Mouse (Mus musculus) liver, embryonic 12.5 days (tissue): ENCODE measurements at regions not wholly inside any gene's neighbourhood (a gene's known extent, or its start where the extent isn't known, plus 50 kb on each side); places are given as distances from the start of the nearest gene placed in this dataset.

Source experiments
- ATAC-seq: fragments of 200-750 bp; cut with Nextera tagmentation; 2 replicates; pipeline ENCODE4 v1.8.0; 2017; ENCODE audit warnings: moderate number of reproducible peaks, mild to moderate bottlenecking, moderate library complexity
- H3K27ac ChIP-seq: fragments of 300-500 bp; sonication (generic); 2 replicates; pipeline ENCODE4 v1.5.1; 2016; ENCODE audit warnings: mild to moderate bottlenecking
- H3K27me3 ChIP-seq: fragments of 300-500 bp; sonication (generic); replicated peaks from 2 replicates; pipeline ENCODE4 v1.6.1; 2016; ENCODE audit warnings: mild to moderate bottlenecking, moderate library complexity
- H3K36me3 ChIP-seq: fragments of 300-500 bp; sonication (generic); 2 replicates; pipeline ENCODE4 v1.6.1; 2016; ENCODE audit warnings: mild to moderate bottlenecking, moderate library complexity
- H3K4me1 ChIP-seq: fragments of 300-500 bp; sonication (generic); 2 replicates; pipeline ENCODE4 v1.6.1; 2016
- H3K4me2 ChIP-seq: fragments of 300-500 bp; sonication (generic); 2 replicates; pipeline ENCODE4 v1.6.1; 2016; ENCODE audit warnings: mild to moderate bottlenecking, moderate library complexity
- H3K4me3 ChIP-seq: fragments of 300-500 bp; sonication (generic); 2 replicates; pipeline ENCODE4 v1.5.1; 2016; ENCODE audit warnings: mild to moderate bottlenecking, moderate library complexity
- H3K9ac ChIP-seq: fragments of 300-500 bp; sonication (generic); 2 replicates; pipeline ENCODE4 v1.6.1; 2016; ENCODE audit warnings: mild to moderate bottlenecking, moderate library complexity
- H3K9me3 ChIP-seq: fragments of 300-500 bp; sonication (generic); replicated peaks from 2 replicates; pipeline ENCODE4 v1.6.1; 2016; ENCODE audit warnings: mild to moderate bottlenecking, moderate library complexity
- WGBS: fragments of 180-500 bp; shearing (Covaris S2); methylation state at CpG from one replicate; pipeline ENCODE4 v1.1.7; 2016; ENCODE audit not compliant: insufficient replicate concordance; 5-methylcytosine and 5-hydroxymethylcytosine counted together

DNA sequence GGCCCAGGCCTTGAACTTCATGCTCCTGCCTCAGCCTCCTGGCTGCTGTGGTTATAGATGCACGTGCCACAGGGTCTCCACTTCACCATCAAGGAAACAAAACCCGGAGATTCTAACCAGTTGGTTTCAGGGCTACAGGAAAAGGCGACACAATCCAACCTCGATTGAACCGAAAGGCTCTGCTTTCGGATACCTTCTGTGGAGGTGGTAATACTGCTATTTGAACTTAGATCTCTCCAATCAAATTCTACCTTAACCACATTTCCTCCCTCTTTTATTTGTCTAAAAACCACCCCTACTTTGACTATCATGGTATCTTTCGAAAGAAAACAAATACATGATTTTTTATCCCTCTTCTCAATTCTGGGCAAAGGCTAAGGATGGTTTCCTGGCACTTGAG, 55.2 kb upstream of the Tgfbr2 start:
- Histone ChIP-seq H3K9ac (no peak overlapping the region), H3K36me3 (no peaks in the 10 kb centered on the region), H3K27ac (no peak overlapping the region), H3K27me3 (no peaks in the 10 kb centered on the region; the same call in 1 of the 2 replicates), H3K4me1 (no peaks in the 10 kb centered on the region), H3K4me2 (no peak overlapping the region), H3K9me3 (no peaks in the 10 kb centered on the region), H3K4me3 (no peak overlapping the region)
- ATAC-seq, result no peak
- WGBS, result 74% methylated on average over 7 of the region's 7 CpGs

DNA sequence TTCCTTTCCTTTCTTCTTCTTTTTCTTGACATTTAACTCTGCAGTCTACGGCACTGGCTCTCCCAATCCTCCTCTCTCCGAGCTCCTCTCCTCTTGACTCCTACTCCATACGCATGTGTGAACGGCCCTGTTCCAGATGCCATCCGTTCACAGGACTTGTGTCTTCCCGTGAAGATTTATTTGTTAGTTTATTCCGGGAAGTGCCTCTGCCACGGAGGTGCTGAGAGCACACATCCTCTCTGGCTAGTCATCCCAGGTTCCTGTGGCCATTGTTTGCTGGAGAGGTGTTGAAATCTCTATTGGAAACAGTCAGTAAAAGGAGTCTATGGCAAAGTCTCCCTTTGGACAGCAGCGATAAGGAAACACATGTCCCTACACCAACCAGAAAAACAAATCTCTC, 53.3 kb upstream of the Tgfbr2 start:
- no peaks in the 10 kb centered on the region; the same call in 1 of the 2 replicates for H3K27me3 ChIP-seq
- H3K27ac ChIP-seq, result no peak overlapping the region
- H3K4me2 ChIP-seq, result no peak overlapping the region
- H3K9me3 ChIP-seq, result no peaks in the 10 kb centered on the region
- WGBS, result 44% methylated on average over 9 of the region's 9 CpGs
- ATAC-seq, result no peak
- no peaks in the 10 kb centered on the region for H3K36me3 ChIP-seq
- no peaks in the 10 kb centered on the region for H3K4me1 ChIP-seq
- no peak overlapping the region for H3K9ac ChIP-seq
- H3K4me3 ChIP-seq, result no peak overlapping the region

DNA sequence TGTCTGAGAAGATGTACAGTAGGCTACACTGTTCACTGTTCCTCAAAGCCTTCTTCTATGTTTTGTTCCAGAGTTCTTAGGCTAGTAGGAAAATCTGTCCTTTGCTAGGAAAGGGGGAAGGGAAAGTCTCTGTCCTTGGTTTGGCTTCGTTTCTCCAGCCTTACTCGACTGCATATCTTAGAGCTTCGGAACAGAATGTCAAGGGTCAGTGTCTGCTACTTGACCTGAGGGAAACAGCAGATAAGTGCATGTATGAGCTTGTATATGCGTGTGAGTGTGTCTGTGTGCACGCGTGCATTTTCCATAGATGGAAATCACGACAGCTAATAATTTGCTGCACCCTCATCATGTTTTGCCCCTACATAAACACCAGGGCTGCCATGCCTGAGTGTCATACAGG, 52.6 kb upstream of the Tgfbr2 start:
- H3K27ac ChIP-seq, result no peak overlapping the region
- no peak overlapping the region for H3K9ac ChIP-seq
- H3K36me3 ChIP-seq, result no peaks in the 10 kb centered on the region
- H3K4me2 ChIP-seq, result no peak overlapping the region
- no peak for ATAC-seq
- H3K4me3 ChIP-seq, result no peak overlapping the region
- no peaks in the 10 kb centered on the region for H3K4me1 ChIP-seq
- WGBS, result 55% methylated on average over 7 of the region's 7 CpGs
- no peaks in the 10 kb centered on the region for H3K9me3 ChIP-seq
- no peaks in the 10 kb centered on the region; the same call in 1 of the 2 replicates for H3K27me3 ChIP-seq
